ENCODE assay signal across 32 mouse cellular contexts in the genomic region with DNA sequence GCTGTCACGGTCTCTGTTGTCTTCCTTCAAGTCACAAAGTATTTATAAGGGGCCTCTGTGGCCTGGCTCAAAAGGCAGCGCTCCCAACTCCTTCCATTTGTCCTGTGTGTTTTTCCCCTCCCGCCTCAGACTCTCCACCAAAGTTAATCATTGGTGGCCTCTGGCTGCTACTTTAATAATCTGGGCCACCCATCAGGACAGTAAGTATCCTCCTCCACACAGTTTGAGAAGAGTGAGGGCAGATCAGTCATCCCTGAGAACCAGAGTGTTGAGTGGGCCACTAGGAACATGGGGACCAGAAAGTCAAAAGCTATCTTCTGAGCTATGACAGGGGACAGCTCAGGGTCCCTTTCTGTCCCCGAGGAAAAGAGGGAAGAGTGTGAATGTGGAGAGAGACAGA.
"Had no signal": no experiment of that assay in that cellular context is flagged by ENCODE, and none has a peak within 500 bp of the region (broad histone marks: within the 10 kb centered on the region; RNA-seq: fewer than 3 reads in every experiment).

No protein-coding gene starts in this region.

- H3K27ac ChIP-seq: limb, embryonic 10.5 days; limb, embryonic 12.5 days; limb, embryonic 13.5 days; limb, embryonic 15.5 days; liver, embryonic 12.5 days; liver, embryonic 13.5 days; liver, embryonic 14.5 days; liver, embryonic 15.5 days; lung, embryonic 15.5 days; macrophage; midbrain, embryonic 10.5 days; midbrain, embryonic 12.5 days; midbrain, embryonic 13.5 days; neural tube, embryonic 12.5 days had no signal

- H3K4me1 ChIP-seq: liver, embryonic 12.5 days; liver, embryonic 13.5 days; liver, embryonic 15.5 days; lung, embryonic 15.5 days; megakaryocyte, embryonic 14.5 days; midbrain, embryonic 15.5 days had no signal

- DNase-seq: left cerebral cortex, postnatal 4 days; liver; liver, embryonic 13.5 days; liver, postnatal 0 days; lung, adult 18-20 months; lung, adult 2 months; lung, embryonic 14.5 days; lung, postnatal 10 days; lung, postnatal 14 days; lung, postnatal 36 days; lung, postnatal 4 days; midbrain, embryonic 14.5 days had no signal

- H3K27me3 ChIP-seq: limb, embryonic 12.5 days; limb, embryonic 13.5 days; limb, embryonic 15.5 days; liver, embryonic 12.5 days; liver, embryonic 13.5 days; liver, embryonic 15.5 days; lung, embryonic 15.5 days; megakaryocyte, embryonic 14.5 days; midbrain, embryonic 12.5 days; midbrain, embryonic 13.5 days; midbrain, embryonic 15.5 days; neural tube, embryonic 12.5 days had no signal

- H3K9ac ChIP-seq: limb, embryonic 12.5 days; limb, embryonic 13.5 days; limb, embryonic 15.5 days; liver, embryonic 12.5 days; liver, embryonic 13.5 days; liver, embryonic 14.5 days; liver, embryonic 15.5 days; liver, postnatal 0 days; lung, embryonic 14.5 days; lung, embryonic 15.5 days; midbrain, embryonic 12.5 days; midbrain, embryonic 13.5 days; midbrain, embryonic 15.5 days; neural tube, embryonic 12.5 days had no signal

- H3K4me3 ChIP-seq: limb, embryonic 10.5 days; limb, embryonic 12.5 days; limb, embryonic 13.5 days; limb, embryonic 15.5 days; liver, embryonic 12.5 days; liver, embryonic 13.5 days; liver, embryonic 15.5 days; lung, embryonic 15.5 days; megakaryocyte, embryonic 14.5 days; midbrain, embryonic 10.5 days; midbrain, embryonic 12.5 days; midbrain, embryonic 13.5 days; midbrain, embryonic 15.5 days; myocyte; neural tube, embryonic 12.5 days had no signal

- H3K36me3 ChIP-seq: liver, embryonic 12.5 days; liver, embryonic 13.5 days; liver, embryonic 15.5 days; lung, embryonic 15.5 days had no signal

- H3K9me3 ChIP-seq: limb, embryonic 10.5 days; limb, embryonic 12.5 days; limb, embryonic 13.5 days; limb, embryonic 15.5 days; liver, embryonic 12.5 days; liver, embryonic 13.5 days; liver, embryonic 15.5 days; lung, embryonic 15.5 days; megakaryocyte, embryonic 14.5 days; midbrain, embryonic 10.5 days; midbrain, embryonic 12.5 days; midbrain, embryonic 13.5 days; midbrain, embryonic 15.5 days; neural tube, embryonic 12.5 days had no signal

- ATAC-seq: liver, embryonic 12.5 days; liver, postnatal 0 days; lung, postnatal 0 days; midbrain, embryonic 13.5 days; midbrain, embryonic 15.5 days; midbrain, embryonic 16.5 days had no signal

- H3K4me2 ChIP-seq: limb, embryonic 12.5 days; limb, embryonic 13.5 days; limb, embryonic 15.5 days; liver, embryonic 11.5 days; liver, embryonic 12.5 days; liver, embryonic 13.5 days; liver, embryonic 15.5 days; lung, embryonic 14.5 days; lung, embryonic 15.5 days; midbrain, embryonic 11.5 days; midbrain, embryonic 12.5 days; midbrain, embryonic 13.5 days; midbrain, embryonic 15.5 days; neural tube, embryonic 12.5 days had no signal
